Mouse (Mus musculus): ENCODE results near the gene Slitrk6. TPM values are rescaled to one million over a fixed set of nuclear protein-coding genes. Genes with fewer than 3 reads are reported as not detected.

The Slitrk6 gene
- polyA plus RNA-seq (2017; shearing (Covaris generic)), result under 1 TPM in 1 of 2 experiments, not detected in 1; 0.05 TPM

DNA sequence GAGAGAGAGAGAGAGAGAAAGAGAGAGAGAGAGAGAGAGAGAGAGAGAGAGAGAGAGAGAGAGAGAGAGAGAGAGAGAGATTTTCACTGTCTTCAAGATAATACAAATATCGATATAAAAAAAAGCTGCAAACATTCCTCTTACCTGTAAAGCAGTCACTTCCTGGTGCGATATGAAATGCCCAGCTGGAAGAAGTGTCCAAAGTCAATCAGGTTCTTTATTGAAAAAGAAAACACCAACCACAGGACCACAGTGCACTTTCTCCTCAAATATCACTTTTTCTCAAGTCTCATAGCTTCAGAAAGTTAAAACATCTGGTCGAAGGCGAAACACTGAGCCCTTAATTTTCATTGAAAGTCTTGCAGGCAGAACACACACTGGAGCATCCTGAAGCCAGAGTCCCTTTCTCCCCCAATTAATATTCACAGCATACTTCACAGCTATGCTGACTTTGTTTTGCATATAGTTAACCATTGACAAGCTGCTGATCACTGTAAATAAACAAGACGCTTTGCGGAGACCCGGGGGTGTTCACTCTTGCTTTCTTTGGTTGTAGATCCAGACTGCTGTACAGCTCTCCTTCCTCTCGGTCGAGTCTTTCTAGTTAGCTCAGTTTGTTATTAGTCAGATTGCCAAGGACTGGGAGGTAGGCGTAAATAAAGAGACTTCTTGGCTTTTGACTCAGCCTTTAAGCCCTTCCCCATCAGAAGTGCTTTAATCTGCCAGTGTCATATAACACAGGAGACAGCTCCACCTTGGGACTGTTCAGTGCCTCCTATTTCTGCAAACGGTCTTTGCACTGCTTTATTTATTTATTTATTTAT is at the start of gene Slitrk6:
Gene Slitrk6 (minus strand): TSS at position 666 of the 824 bp plus-strand sequence.

